Mouse (Mus musculus) E14TG2a.4 (cell line): ENCODE measurements at regions not wholly inside any gene's neighbourhood (a gene's known extent, or its start where the extent isn't known, plus 50 kb on each side); places are given as distances from the start of the nearest gene placed in this dataset.
"Not testable (repeated sequence)": the region's sequence is repeated elsewhere in the genome, so short reads cannot be mapped to it uniquely, and the experiment has no call there.

Source experiments
- H3K27me3 ChIP-seq: 2 replicates; pipeline ENCODE4 v1.6.1; 2014; ENCODE audit warnings: low read length, control low read depth; ENCODE audit not compliant: insufficient read depth
- H3K36me3 ChIP-seq: 2 replicates; pipeline ENCODE4 v1.6.1; 2014; ENCODE audit warnings: low read length, control low read depth; ENCODE audit not compliant: insufficient read depth
- H3K4me1 ChIP-seq: replicated peaks from 2 replicates; pipeline ENCODE4 v1.6.1; 2014; ENCODE audit warnings: low read depth, low read length, control low read depth
- H3K4me3 ChIP-seq: replicated peaks from 2 replicates; pipeline ENCODE4 v1.5.1; 2014; ENCODE audit warnings: mild to moderate bottlenecking, low read length
- H3K9me3 ChIP-seq: 2 replicates; pipeline ENCODE4 v1.6.1; 2014; ENCODE audit warnings: low read length, control low read depth
- CTCF ChIP-seq: conservative IDR thresholded peaks from 2 replicates; pipeline ENCODE4 v1.5.1; 2014; ENCODE audit warnings: low read length
- NANOG ChIP-seq: IDR thresholded peaks from 2 replicates; pipeline ENCODE4 v1.6.1; 2014; ENCODE audit warnings: borderline replicate concordance, low read length, mixed read lengths
- POU5F1 ChIP-seq: IDR thresholded peaks from 2 replicates; pipeline ENCODE4 v1.6.1; 2014; ENCODE audit warnings: low read length, borderline replicate concordance

GRCm38 (mm10) chr9:9311627-9312265 is 72.8 kb upstream of the Arhgap42 start:
- no peak for TF ChIP-seq NANOG
- TF ChIP-seq POU5F1, result no peak
- no peak for TF ChIP-seq CTCF
- Histone ChIP-seq H3K9me3 (peaks cover 14% of the 10 kb centered on the region), H3K36me3 (no peaks in the 10 kb centered on the region), H3K4me3 (no peak overlapping the region), H3K27me3 (no peaks in the 10 kb centered on the region), H3K4me1 (peaks cover 22% of the 10 kb centered on the region)

GRCm38 (mm10) chr9:9311040-9311583 is 72.2 kb upstream of the Arhgap42 start:
- H3K9me3 ChIP-seq, result peaks cover 14% of the 10 kb centered on the region
- peaks cover 22% of the 10 kb centered on the region for H3K4me1 ChIP-seq
- not testable (repeated sequence) for H3K36me3 ChIP-seq

GRCm38 (mm10) chr9:9290767-9291166 is 51.9 kb upstream of the Arhgap42 start:
- Histone ChIP-seq H3K4me3 (no peak overlapping the region), H3K36me3 (no peaks in the 10 kb centered on the region), H3K9me3 (no peaks in the 10 kb centered on the region), H3K4me1 (peaks cover 10% of the 10 kb centered on the region; the same call in 1 of the 2 replicates), H3K27me3 (no peaks in the 10 kb centered on the region)
- TF ChIP-seq POU5F1 (no peak), NANOG (no peak), CTCF (no peak)

More at GRCm38 (mm10) chr9:9311040-9311583, 72.2 kb upstream of the Arhgap42 start:
- peak overlapping the region; percentile 23; the same call in 1 of the 2 replicates for H3K4me3 ChIP-seq
- not testable (repeated sequence) for H3K27me3 ChIP-seq

- no peaks in the 10 kb centered on the region for H3K27me3 ChIP-seq
- H3K4me1 ChIP-seq, result peaks cover 10% of the 10 kb centered on the region; the same call in 1 of the 2 replicates
- H3K4me3 ChIP-seq, result no peak overlapping the region
- TF ChIP-seq NANOG (peak; percentile 95), POU5F1 (no peak)
- no peaks in the 10 kb centered on the region for H3K9me3 ChIP-seq
- H3K36me3 ChIP-seq, result no peaks in the 10 kb centered on the region
Measured at GRCm38 (mm10) chr9:9289570-9289969, 50.7 kb upstream of the Arhgap42 start.
